Mouse (Mus musculus) kidney, postnatal 0 days (tissue): ENCODE measurements around the gene Zfp37. TPM values are rescaled to one million over a fixed set of nuclear protein-coding genes. Genes with fewer than 3 reads are reported as not detected.
A peak's percentile ranks its signal among the peaks of the same experiment; 100 is the strongest.

Experiments used
- ATAC-seq: fragments of 200-750 bp; cut with Nextera tagmentation; replicated peaks from 2 replicates; pipeline ENCODE4 v1.8.0; 2017; ENCODE audit warnings: low read depth, moderate number of reproducible peaks, moderate TSS enrichment, moderate library complexity; ENCODE audit not compliant: low FRiP score
- DNase-seq: peaks from one replicate; pipeline ENCODE4 v3.0.0-alpha.2; 2016; ENCODE audit warnings: low spot score
- H3K27ac ChIP-seq: fragments of 300-500 bp; sonication (generic); 2 replicates; pipeline ENCODE4 v1.5.1; 2014; ENCODE audit warnings: mild to moderate bottlenecking
- H3K27me3 ChIP-seq: fragments of 300-500 bp; sonication (generic); 2 replicates; pipeline ENCODE4 v1.6.1; 2014; ENCODE audit warnings: low read length, mixed read lengths; ENCODE audit not compliant: insufficient read depth
- H3K36me3 ChIP-seq: fragments of 300-500 bp; sonication (generic); 2 replicates; pipeline ENCODE4 v1.6.1; 2014; ENCODE audit warnings: low read length, mixed read lengths; ENCODE audit not compliant: insufficient read depth
- H3K4me1 ChIP-seq: fragments of 300-500 bp; sonication (generic); replicated peaks from 2 replicates; pipeline ENCODE4 v1.6.1; 2014; ENCODE audit warnings: antibody characterized with exemption, low read length, mixed read lengths; ENCODE audit not compliant: insufficient read depth
- H3K4me2 ChIP-seq: fragments of 300-500 bp; sonication (generic); 2 replicates; pipeline ENCODE4 v1.6.1; 2014; ENCODE audit warnings: mild to moderate bottlenecking, low read length, moderate library complexity, mixed read lengths
- H3K4me3 ChIP-seq: fragments of 300-500 bp; sonication (generic); replicated peaks from 2 replicates; pipeline ENCODE4 v1.5.1; 2014; ENCODE audit warnings: low read depth, low read length
- H3K9ac ChIP-seq: fragments of 300-500 bp; sonication (generic); 2 replicates; pipeline ENCODE4 v1.6.1; 2014; ENCODE audit warnings: low read depth, low read length
- H3K9me3 ChIP-seq: fragments of 300-500 bp; sonication (generic); replicated peaks from 2 replicates; pipeline ENCODE4 v1.6.1; 2016; ENCODE audit warnings: low read length, inconsistent platforms, mixed read lengths
- CTCF ChIP-seq: IDR thresholded peaks from 2 replicates; pipeline ENCODE4 v1.5.1; 2016; ENCODE audit warnings: antibody characterized with exemption, low read depth, mild to moderate bottlenecking, moderate library complexity
- WGBS: fragments of 180-500 bp; shearing (Covaris S2); extraction: QIAGEN DNeasy Blood & Tissue Kit; methylation state at CpG from one replicate; pipeline ENCODE4 v1.1.7; 2014; 5-methylcytosine and 5-hydroxymethylcytosine counted together
- polyA plus RNA-seq: library from polyadenylated mRNA; unstranded; fragments of >200 nt; fragmentation: Nextera tagmentation; extraction: Ambion mirVana; gene quantifications from 2 replicates; pipeline ENCODE4 v1.2.1, GENCODE M21; 2015

The Zfp37 gene
- polyA plus RNA-seq, 1 experiment from 2014 or later, result 7.0 TPM

- no peak for DNase-seq
- Histone ChIP-seq H3K27ac (no peak overlapping the region), H3K36me3 (no peaks in the 10 kb centered on the region), H3K4me1 (no peaks in the 10 kb centered on the region), H3K9ac (no peak overlapping the region), H3K9me3 (no peaks in the 10 kb centered on the region), H3K27me3 (no peaks in the 10 kb centered on the region), H3K4me2 (no peak overlapping the region), H3K4me3 (no peak overlapping the region)
- peak; percentile 37; the same call in 1 of the 2 replicates for TF ChIP-seq CTCF
- WGBS, result 85% methylated on average over 7 of the region's 7 CpGs
- no peak for ATAC-seq
These were observed 1.4 kb downstream of the Zfp37 start for GRCm38 (mm10) chr4:62229448-62229847.

- TF ChIP-seq CTCF, result peak; percentile 76
- WGBS, result 39% methylated on average over 10 of the region's 10 CpGs
These were observed 2.5 kb downstream of the Zfp37 start for GRCm38 (mm10) chr4:62228391-62228790.

GRCm38 (mm10) chr4:62213490-62213889 lies 17.4 kb downstream of the Zfp37 start:
- Histone ChIP-seq H3K27ac (no peak overlapping the region), H3K27me3 (no peaks in the 10 kb centered on the region), H3K4me3 (no peak overlapping the region), H3K4me1 (no peaks in the 10 kb centered on the region), H3K4me2 (no peak overlapping the region), H3K36me3 (no peaks in the 10 kb centered on the region), H3K9me3 (no peaks in the 10 kb centered on the region), H3K9ac (no peak overlapping the region)
- no peak for TF ChIP-seq CTCF
- no peak for DNase-seq
- no peak for ATAC-seq
- 81% methylated on average over 2 of the region's 2 CpGs for WGBS

More at GRCm38 (mm10) chr4:62228391-62228790, 2.5 kb downstream of the Zfp37 start:
- H3K4me2 ChIP-seq, result no peak overlapping the region
- peak; percentile 36 for DNase-seq
- no peak overlapping the region for H3K27ac ChIP-seq
- no peaks in the 10 kb centered on the region for H3K9me3 ChIP-seq
- H3K36me3 ChIP-seq, result no peaks in the 10 kb centered on the region
- no peak overlapping the region for H3K9ac ChIP-seq
- H3K4me1 ChIP-seq, result no peaks in the 10 kb centered on the region
- H3K27me3 ChIP-seq, result no peaks in the 10 kb centered on the region
- no peak for ATAC-seq
- no peak overlapping the region for H3K4me3 ChIP-seq

- no peaks in the 10 kb centered on the region for H3K36me3 ChIP-seq
- 60% methylated on average over 4 of the region's 4 CpGs for WGBS
- H3K4me1 ChIP-seq, result peaks cover 3% of the 10 kb centered on the region; the same call in 1 of the 2 replicates
- no peak overlapping the region for H3K9ac ChIP-seq
- TF ChIP-seq CTCF, result peak; percentile 50; the same call in 1 of the 2 replicates
- ATAC-seq, result no peak
- H3K9me3 ChIP-seq, result no peaks in the 10 kb centered on the region
- H3K27me3 ChIP-seq, result no peaks in the 10 kb centered on the region
- no peak overlapping the region for H3K4me3 ChIP-seq
- no peak overlapping the region for H3K27ac ChIP-seq
- DNase-seq, result peak; percentile 24
- no peak overlapping the region for H3K4me2 ChIP-seq
These were observed 20.8 kb downstream of the Zfp37 start for GRCm38 (mm10) chr4:62210035-62210434.

- Histone ChIP-seq H3K9me3 (no peaks in the 10 kb centered on the region), H3K4me3 (peak overlapping the region; percentile 61), H3K9ac (peak overlapping the region; percentile 79), H3K27ac (peak overlapping the region; percentile 83), H3K36me3 (0 out of 2 replicates have a peak, but pooled peaks cover 2% of the 10 kb centered on the region), H3K4me1 (peaks cover 3% of the 10 kb centered on the region; the same call in 1 of the 2 replicates), H3K27me3 (no peaks in the 10 kb centered on the region), H3K4me2 (peak overlapping the region; percentile 61)
- no peak for DNase-seq
- ATAC-seq, result peak; percentile 14; the same call in 1 of the 2 replicates
- TF ChIP-seq CTCF, result no peak
- 5% methylated on average over 19 of the region's 19 CpGs for WGBS
These were observed 22.0 kb downstream of the Zfp37 start for GRCm38 (mm10) chr4:62208696-62209380.

GRCm38 (mm10) chr4:62207851-62208695 lies 22.8 kb downstream of the Zfp37 start:
- Histone ChIP-seq H3K9me3 (no peaks in the 10 kb centered on the region), H3K4me3 (peak overlapping the region; percentile 61), H3K9ac (peak overlapping the region; percentile 79), H3K4me1 (peaks cover 3% of the 10 kb centered on the region; the same call in 1 of the 2 replicates), H3K27me3 (no peaks in the 10 kb centered on the region), H3K27ac (peak overlapping the region; percentile 83), H3K36me3 (peaks cover 9% of the 10 kb centered on the region; the same call in 1 of the 2 replicates), H3K4me2 (peak overlapping the region; percentile 61)
- TF ChIP-seq CTCF, result peak; percentile 13; the same call in 1 of the 2 replicates
- ATAC-seq (peak; percentile 97), DNase-seq (peak; percentile 92)
- under 1% methylated on average over 45 of the region's 45 CpGs for WGBS
